Mouse (Mus musculus): ENCODE data around the gene Sntg2.

Gene Sntg2

GRCm38 (mm10) chr12:30283741-30284140 is 89.4 kb downstream of the Sntg2 start:
- DNase-seq (ENCODE audit: low spot score in 2 of 2) = no peak

- no peak for DNase-seq (ENCODE audit: low spot score in 2 of 2)
Measured at GRCm38 (mm10) chr12:30272242-30272985, 100.8 kb downstream of the Sntg2 start.

DNA sequence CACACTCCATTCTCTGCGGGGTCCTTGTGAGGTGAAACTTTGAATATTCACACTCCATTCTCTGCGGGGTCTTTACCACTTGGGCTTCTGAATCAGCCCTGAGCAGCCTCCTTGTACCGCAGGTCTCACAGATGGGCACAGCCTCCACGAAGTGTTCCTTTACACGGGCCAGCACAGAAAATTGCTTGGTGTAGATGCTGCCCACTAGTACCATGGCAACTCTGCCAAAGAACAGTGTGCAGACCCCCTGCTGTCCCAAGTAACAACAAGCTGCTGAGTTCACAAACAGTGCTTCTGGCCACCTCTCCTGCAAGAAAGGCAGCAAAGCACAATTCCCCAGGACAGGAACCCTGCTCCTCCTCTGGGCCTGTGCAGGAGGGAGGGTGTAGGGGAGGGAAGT is 109.0 kb downstream of the Sntg2 start:
- DNase-seq (ENCODE audit: low spot score in 2 of 2) = no peak

GRCm38 (mm10) chr12:30261187-30261586 is 112.0 kb downstream of the Sntg2 start:
- no peak for DNase-seq (ENCODE audit: low spot score in 2 of 2)

GRCm38 (mm10) chr12:30258641-30259040 is 114.5 kb downstream of the Sntg2 start:
- DNase-seq (ENCODE audit: low spot score in 2 of 2) = no peak

GRCm38 (mm10) chr12:30257664-30258063 is 115.5 kb downstream of the Sntg2 start:
- DNase-seq (ENCODE audit: low spot score in 2 of 2) = no peak

GRCm38 (mm10) chr12:30256207-30256606 is 117.0 kb downstream of the Sntg2 start:
- no peak for DNase-seq (ENCODE audit: low spot score in 2 of 2)

DNA sequence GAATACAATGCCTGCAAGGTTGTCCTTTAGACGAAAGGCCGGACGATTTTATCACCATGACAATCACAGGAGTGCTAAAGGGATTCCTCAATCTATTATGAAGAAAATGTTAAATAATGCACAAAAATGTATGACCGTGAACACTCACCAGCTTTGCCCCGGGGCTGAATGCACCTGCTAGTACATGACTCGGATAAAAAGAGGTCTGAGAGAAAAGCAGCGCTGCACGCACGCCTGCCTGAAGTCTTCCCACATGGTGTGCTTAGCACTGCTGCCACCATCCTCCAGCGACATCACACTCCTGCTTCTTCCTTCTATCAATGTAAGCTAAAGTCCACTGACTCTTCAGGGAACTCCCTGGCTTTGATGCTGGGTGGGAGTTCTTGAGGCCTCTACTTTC is 118.6 kb downstream of the Sntg2 start:
- no peak for DNase-seq (ENCODE audit: low spot score in 2 of 2)

DNA sequence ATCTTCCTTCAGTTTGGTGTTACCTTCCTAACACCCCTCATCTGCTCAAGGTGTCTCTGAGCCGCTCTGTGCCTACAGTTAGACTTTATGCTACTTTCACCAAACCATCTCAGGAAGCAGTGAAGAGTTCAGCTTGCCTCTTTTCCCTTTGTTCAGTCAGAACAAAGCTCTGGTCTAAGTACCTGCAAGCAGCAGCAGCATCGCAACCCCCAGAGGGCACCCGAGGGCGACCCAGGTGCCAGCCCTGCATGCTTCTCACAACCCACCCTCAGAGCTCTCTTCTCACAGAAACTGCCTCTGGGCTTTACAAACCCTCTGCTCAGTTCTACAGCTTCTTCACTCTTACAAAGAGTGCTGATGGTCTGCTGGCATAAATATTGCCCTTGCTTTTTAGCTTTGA is 120.8 kb downstream of the Sntg2 start:
- DNase-seq (ENCODE audit: low spot score in 2 of 2) = no peak

- DNase-seq (ENCODE audit: low spot score in 2 of 2) = peak; percentile 12 to 47
Measured at GRCm38 (mm10) chr12:30251283-30251829, 121.8 kb downstream of the Sntg2 start.

GRCm38 (mm10) chr12:30249068-30249467 is 124.1 kb downstream of the Sntg2 start:
- no peak for DNase-seq (ENCODE audit: low spot score in 2 of 2)

- peak in 1 of 2 experiments; percentile 80 for DNase-seq (ENCODE audit: low spot score in 2 of 2)
Measured at GRCm38 (mm10) chr12:30246286-30246945, 126.8 kb downstream of the Sntg2 start.

GRCm38 (mm10) chr12:30244194-30244593 is 129.0 kb downstream of the Sntg2 start:
- peak; percentile 48 to 69 for DNase-seq (ENCODE audit: low spot score in 2 of 2)

- DNase-seq (ENCODE audit: low spot score in 2 of 2) = no peak
Measured at GRCm38 (mm10) chr12:30240891-30241290, 132.3 kb downstream of the Sntg2 start.

DNA sequence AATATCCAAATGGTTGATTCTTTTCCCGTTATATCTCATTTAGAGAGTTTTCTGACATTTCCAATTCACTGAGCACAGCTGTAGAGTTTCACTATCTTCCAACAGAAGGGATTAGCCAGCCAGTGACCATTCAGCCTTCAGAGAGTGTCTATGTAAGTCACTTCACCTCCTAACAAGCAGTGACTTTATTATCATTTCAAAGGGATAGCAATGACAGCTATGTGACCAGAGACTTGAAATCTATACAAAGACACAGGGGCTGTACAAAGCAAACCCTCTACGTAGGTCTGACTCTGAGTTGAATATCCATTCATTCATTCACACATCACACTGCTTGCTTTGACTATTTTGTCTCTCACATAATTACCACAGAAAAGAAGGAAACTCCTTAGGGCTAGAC is 138.2 kb downstream of the Sntg2 start:
- DNase-seq (ENCODE audit: low spot score in 2 of 2) = no peak

DNA sequence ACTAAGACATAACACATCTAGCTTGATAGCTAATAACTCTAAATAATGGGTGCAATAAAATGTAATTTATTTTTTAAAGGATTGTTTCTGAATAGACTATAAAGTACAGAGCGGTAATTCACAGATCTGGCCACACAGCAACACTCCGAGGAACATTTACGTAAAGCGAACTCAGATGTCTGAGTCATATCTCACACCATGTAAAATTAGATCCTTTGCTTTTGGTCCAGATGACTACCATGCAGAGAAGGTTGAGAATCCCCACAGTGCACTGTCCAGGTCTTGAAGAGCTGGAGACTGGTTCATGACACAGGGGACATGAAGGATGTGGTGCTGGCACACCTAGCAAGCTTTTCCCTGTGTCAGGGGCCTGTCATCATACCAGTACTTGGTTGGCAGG is 145.2 kb downstream of the Sntg2 start:
- DNase-seq (ENCODE audit: low spot score in 2 of 2) = peak in 1 of 2 experiments; percentile 55

DNA sequence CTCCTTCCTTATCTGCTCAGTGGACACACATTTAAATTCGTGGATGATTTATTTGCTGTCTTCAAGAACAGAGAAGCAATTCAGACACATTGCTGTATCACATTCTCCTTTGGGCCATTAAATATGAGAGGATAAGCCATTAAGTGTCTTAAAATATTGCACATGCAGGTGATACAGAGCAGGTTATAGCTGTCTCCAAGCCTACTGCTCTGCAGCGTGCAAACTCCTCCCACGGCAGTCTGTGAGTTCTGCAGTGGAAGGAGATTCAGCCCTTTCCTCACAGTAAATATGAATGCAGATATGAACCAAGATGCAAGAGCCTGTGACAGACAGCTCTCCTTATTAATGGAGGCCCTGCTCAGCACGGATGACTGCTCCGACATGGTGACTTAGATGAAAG is 146.9 kb downstream of the Sntg2 start:
- no peak for DNase-seq (ENCODE audit: low spot score in 2 of 2)

GRCm38 (mm10) chr12:30216762-30217441 is 156.3 kb downstream of the Sntg2 start:
- no peak for DNase-seq (ENCODE audit: low spot score in 2 of 2)

- DNase-seq (ENCODE audit: low spot score in 2 of 2) = no peak
Measured at GRCm38 (mm10) chr12:30214761-30215160, 158.4 kb downstream of the Sntg2 start.

- DNase-seq (ENCODE audit: low spot score in 2 of 2) = no peak
Measured at GRCm38 (mm10) chr12:30210388-30210787, 162.8 kb downstream of the Sntg2 start.

GRCm38 (mm10) chr12:30208527-30208926 is 164.6 kb downstream of the Sntg2 start:
- no peak for DNase-seq (ENCODE audit: low spot score in 2 of 2)

DNA sequence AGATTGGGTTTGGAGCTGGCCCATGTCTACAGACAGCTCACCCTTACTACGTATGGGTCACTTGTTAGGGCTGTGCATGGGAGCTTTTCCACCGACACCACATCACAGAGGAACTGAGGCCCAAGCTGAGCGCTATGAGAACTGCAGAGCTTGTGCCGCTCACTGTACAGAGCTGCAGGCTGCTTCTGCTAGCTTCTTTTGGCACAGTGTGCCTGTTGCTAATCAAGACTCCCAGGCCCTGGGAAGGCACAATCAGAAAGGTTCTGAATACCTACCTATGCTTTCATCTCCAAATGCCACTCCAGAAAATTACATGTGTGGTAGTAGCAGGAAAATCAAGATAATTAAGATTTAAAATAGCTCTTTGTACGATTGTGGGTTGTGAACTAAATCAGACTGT is 165.1 kb downstream of the Sntg2 start:
- no peak for DNase-seq (ENCODE audit: low spot score in 2 of 2)
